Mouse (Mus musculus): ENCODE results near the gene Wdfy3.

DNA sequence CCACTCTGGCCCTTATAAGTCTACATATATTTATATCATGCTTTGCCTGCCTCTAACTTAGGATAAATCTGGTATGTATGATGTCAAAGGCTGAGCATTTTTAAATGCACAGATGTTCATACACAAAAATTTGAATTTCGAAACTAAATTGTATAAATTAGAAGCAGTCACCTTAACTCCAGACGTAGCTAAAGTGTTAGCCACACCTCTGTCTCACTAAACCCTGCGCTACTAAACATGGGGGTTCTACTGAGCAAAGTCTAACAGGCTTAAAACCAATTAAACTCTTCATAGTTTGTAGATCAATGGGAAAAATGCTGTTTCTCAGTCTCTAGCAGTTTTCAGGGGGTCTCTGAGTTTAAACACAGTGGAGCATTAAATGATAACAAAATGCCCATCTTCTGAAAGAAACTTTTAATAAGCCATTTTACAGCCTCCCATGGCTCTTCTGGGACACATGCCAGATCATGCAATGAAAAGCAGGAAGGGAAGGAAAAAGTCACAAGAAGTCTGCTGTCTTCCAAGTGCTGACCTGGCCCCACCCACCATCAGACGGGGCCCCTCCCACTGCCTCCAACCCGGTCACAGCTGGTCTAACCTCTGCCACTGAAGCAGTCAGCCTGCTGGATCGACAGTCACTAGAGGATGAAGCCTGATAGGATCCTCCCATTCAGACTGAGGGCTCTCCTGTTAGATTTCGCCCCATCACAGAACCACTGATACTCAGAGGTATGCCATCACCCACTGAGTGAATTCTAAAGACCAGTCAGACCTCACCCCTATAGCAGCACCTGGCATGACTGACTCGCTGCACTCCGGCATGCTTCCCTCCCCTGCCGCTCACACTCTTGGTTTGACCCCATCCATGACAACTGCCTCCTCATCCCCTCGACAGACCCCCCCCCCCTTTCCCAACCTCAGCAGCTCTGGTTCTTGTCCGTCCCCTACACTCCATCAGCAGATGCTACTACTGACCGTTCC, 23.8 kb downstream of the Wdfy3 start:
- TF ChIP-seq CTCF (IDR thresholded peaks at IDR 0.05; ENCODE audit: low read depth) (no peak), EP300 (optimal IDR thresholded peaks at IDR 0.05) (no peak)

All from stomach, postnatal 0 days (tissue).